Mouse (Mus musculus) urinary bladder, postnatal 25 days (tissue): ENCODE measurements around the gene 4932411N23Rik.
"Not testable (repeated sequence)": the region's sequence is repeated elsewhere in the genome, so short reads cannot be mapped to it uniquely, and the experiment has no call there.

Experiments used
- DNase-seq: peaks from one replicate; pipeline ENCODE4 v3.0.0; 2022; ENCODE audit warnings: low spot score

4932411N23Rik gene

DNA sequence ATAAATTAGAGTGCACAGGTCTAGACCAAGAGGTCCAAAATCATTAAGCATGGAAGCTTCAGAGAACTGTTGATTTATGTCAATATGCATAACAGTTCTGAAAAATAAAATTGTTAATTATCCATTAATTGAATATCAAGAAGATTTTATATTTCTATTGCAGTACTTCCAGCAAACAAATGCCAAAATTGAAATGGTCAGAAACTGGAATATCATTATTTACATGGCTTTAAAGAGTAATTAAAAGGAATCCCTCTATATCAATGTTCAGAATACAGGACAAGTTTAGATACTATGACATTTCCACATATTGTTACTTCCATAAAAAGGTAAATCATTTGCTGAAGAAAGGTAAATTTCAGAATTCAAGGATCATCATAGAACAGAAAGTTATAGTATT is at the start of gene 4932411N23Rik:
TSS of gene 4932411N23Rik (minus strand) at position 101 of the 400 bp plus-strand sequence.
- no peak for DNase-seq

DNA sequence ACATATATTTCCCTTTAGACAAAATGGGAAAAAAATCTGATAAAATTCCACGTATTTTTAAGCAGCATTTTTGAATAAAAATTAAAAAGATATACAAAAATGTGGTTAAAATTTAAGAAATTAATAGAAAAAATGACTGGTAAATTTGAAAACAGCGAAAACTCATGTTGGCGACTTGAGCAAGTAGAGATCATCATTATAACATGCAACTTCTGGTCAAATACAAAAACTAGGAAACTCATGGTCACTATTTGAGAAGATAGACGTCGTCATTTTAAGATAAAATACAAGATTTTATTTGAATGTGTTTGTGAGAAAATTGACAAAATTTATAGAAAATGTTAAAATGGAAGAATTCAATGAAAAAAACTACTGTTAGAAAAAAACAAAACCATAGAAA is 35.8 kb downstream of the 4932411N23Rik start:
- DNase-seq: no peak

DNA sequence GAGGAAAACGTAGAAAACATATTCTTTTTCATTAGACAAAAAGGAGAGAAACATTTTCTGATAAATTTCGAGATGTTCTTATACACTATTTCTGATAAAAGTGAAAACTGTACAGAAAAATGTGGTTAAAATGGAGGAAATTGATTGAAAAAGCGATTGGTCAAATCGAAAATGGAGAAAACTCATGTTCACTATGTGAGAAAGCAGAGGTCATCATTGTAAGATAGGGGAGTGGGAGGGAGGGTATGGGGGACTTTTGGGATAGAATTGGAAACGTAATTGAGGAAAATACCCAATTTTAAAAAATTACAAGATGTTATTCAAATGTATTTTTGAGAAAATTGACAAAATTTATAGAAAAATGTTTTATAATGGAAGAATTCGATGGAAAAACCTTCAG is 38.0 kb downstream of the 4932411N23Rik start:
- DNase-seq: not testable (repeated sequence)

DNA sequence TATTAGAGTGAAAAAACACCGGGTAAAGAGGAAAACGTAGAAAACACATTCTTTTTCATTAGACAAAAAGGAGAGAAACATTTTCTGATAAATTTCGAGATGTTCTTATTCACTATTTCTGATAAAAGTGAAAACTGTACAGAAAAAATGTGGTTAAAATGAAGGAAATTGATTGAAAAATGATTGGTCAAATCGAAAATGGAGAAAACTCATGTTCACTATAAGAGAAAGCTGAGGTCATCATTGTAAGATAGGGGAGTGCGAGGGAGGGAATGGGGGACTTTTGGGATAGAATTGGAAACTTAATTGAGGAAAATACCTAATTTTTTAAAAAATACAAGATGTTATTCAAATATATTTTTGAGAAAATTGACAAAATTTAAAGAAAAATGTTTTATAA is 40.8 kb downstream of the 4932411N23Rik start:
- not testable (repeated sequence) for DNase-seq

DNA sequence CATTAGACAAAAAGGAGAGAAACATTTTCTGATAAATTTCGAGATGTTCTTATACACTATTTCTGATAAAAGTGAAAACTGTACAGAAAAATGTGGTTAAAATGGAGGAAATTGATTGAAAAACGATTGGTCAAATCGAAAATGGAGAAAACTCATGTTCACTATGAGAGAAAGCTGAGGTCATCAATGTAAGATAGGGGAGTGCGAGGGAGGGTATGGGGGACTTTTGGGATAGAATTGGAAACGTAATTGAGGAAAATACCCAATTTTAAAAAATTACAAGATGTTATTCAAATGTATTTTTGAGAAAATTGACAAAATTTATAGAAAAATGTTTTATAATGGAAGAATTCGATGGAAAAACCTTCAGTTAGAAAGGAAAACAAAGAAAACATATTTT is 42.2 kb downstream of the 4932411N23Rik start:
- not testable (repeated sequence) for DNase-seq
